Mouse (Mus musculus) stomach, postnatal 0 days (tissue): ENCODE data around the gene Anapc7.
"Not testable (repeated sequence)": the region's sequence is repeated elsewhere in the genome, so short reads cannot be mapped to it uniquely, and the experiment has no call there.

ENCODE experiments used
- CTCF ChIP-seq: IDR thresholded peaks from 2 replicates; pipeline ENCODE4 v1.5.1; 2016; ENCODE audit warnings: antibody characterized with exemption, low read depth, mild to moderate bottlenecking, moderate library complexity
- EP300 ChIP-seq: optimal IDR thresholded peaks from 2 replicates; pipeline ENCODE3; 2016; ENCODE audit warnings: antibody characterized with exemption

GRCm38 (mm10) chr5:122420676-122421075, 817 bp upstream of the Anapc7 start:
- not testable (repeated sequence) for TF ChIP-seq CTCF, EP300
